Mouse (Mus musculus): ENCODE measurements at regions not wholly inside any gene's neighbourhood (a gene's known extent, or its start where the extent isn't known, plus 50 kb on each side); places are given as distances from the start of the nearest gene placed in this dataset.

- CTCF ChIA-PET = no interaction called here
Observed at GRCm38 (mm10) chr10:109607121-109607520, 596.3 kb upstream of the Syt1 start.

GRCm38 (mm10) chr10:109603241-109603640 lies 592.5 kb upstream of the Syt1 start:
- CTCF ChIA-PET = no interaction called here

- CTCF ChIA-PET = no interaction called here
Observed at GRCm38 (mm10) chr10:109598604-109599003, 587.8 kb upstream of the Syt1 start.

- CTCF ChIA-PET = interaction anchor here (0.6 kb wide), 1 partner anchor 25 kb away, joined by 7 read pairs; no protein-coding TSS in a partner anchor
Observed at GRCm38 (mm10) chr10:109573200-109573599, 562.4 kb upstream of the Syt1 start.

GRCm38 (mm10) chr10:109569798-109570197 lies 559.0 kb upstream of the Syt1 start:
- CTCF ChIA-PET = no interaction called here

- CTCF ChIA-PET = no interaction called here
Observed at GRCm38 (mm10) chr10:109566675-109567074, 555.9 kb upstream of the Syt1 start.

- CTCF ChIA-PET = no interaction called here
Observed at GRCm38 (mm10) chr10:109561638-109562037, 550.9 kb upstream of the Syt1 start.

- CTCF ChIA-PET = no interaction called here
Observed at GRCm38 (mm10) chr10:109561094-109561493, 550.3 kb upstream of the Syt1 start.

GRCm38 (mm10) chr10:109543301-109543700 lies 532.5 kb upstream of the Syt1 start:
- CTCF ChIA-PET = no interaction called here

- CTCF ChIA-PET = no interaction called here
Observed at GRCm38 (mm10) chr10:109540229-109540628, 529.4 kb upstream of the Syt1 start.

- CTCF ChIA-PET = no interaction called here
Observed at GRCm38 (mm10) chr10:109528096-109528495, 517.3 kb upstream of the Syt1 start.

GRCm38 (mm10) chr10:109521681-109522080 lies 510.9 kb upstream of the Syt1 start:
- CTCF ChIA-PET = interaction anchor here (0.5 kb wide), 1 partner anchor 865 kb away, joined by 3 read pairs; no protein-coding TSS in a partner anchor

GRCm38 (mm10) chr10:109517664-109518063 lies 506.9 kb upstream of the Syt1 start:
- CTCF ChIA-PET = no interaction called here

- CTCF ChIA-PET = no interaction called here
Observed at GRCm38 (mm10) chr10:109515225-109515624, 504.4 kb upstream of the Syt1 start.

GRCm38 (mm10) chr10:109510917-109511715 lies 500.3 kb upstream of the Syt1 start:
- CTCF ChIA-PET = no interaction called here

GRCm38 (mm10) chr10:109508553-109508952 lies 497.8 kb upstream of the Syt1 start:
- CTCF ChIA-PET = no interaction called here

GRCm38 (mm10) chr10:109507228-109507627 lies 496.4 kb upstream of the Syt1 start:
- CTCF ChIA-PET = no interaction called here

- CTCF ChIA-PET = no interaction called here
Observed at GRCm38 (mm10) chr10:109504683-109505082, 493.9 kb upstream of the Syt1 start.

GRCm38 (mm10) chr10:109500861-109501260 lies 490.1 kb upstream of the Syt1 start:
- CTCF ChIA-PET = no interaction called here

- CTCF ChIA-PET = no interaction called here
Observed at GRCm38 (mm10) chr10:109498301-109498700, 487.5 kb upstream of the Syt1 start.

GRCm38 (mm10) chr10:109496161-109496560 lies 485.4 kb upstream of the Syt1 start:
- CTCF ChIA-PET = no interaction called here

GRCm38 (mm10) chr10:109490765-109491164 lies 480.0 kb upstream of the Syt1 start:
- CTCF ChIA-PET = no interaction called here

GRCm38 (mm10) chr10:109488000-109488399 lies 477.2 kb upstream of the Syt1 start:
- CTCF ChIA-PET = no interaction called here

Measured in spleen, embryonic (tissue).